Mouse (Mus musculus) lung, postnatal 0 days (tissue): Measurements from ENCODE around the gene Spag6. TPM values are rescaled to one million over a fixed set of nuclear protein-coding genes. Genes with fewer than 3 reads are reported as not detected.

ENCODE experiments used
- ATAC-seq: fragments of 200-750 bp; cut with Nextera tagmentation; 2 replicates; pipeline ENCODE4 v1.8.0; 2017; ENCODE audit warnings: moderate library complexity
- DNase-seq: peaks from one replicate; pipeline ENCODE4 v3.0.0-alpha.2; 2016; ENCODE audit warnings: low spot score
- H3K27ac ChIP-seq: fragments of 300-500 bp; sonication (generic); 2 replicates; pipeline ENCODE4 v1.5.1; 2014; ENCODE audit warnings: antibody characterized with exemption, mild to moderate bottlenecking, low read length, mixed read lengths
- H3K27me3 ChIP-seq: fragments of 300-500 bp; sonication (generic); replicated peaks from 2 replicates; pipeline ENCODE4 v1.6.1; 2014; ENCODE audit warnings: low read length, mixed read lengths; ENCODE audit not compliant: insufficient read depth
- H3K36me3 ChIP-seq: fragments of 300-500 bp; sonication (generic); 2 replicates; pipeline ENCODE4 v1.6.1; 2014; ENCODE audit warnings: low read length, mixed read lengths; ENCODE audit not compliant: insufficient read depth
- H3K4me1 ChIP-seq: fragments of 300-500 bp; sonication (generic); 2 replicates; pipeline ENCODE4 v1.6.1; 2014; ENCODE audit warnings: antibody characterized with exemption, low read depth, low read length, mixed read lengths; ENCODE audit not compliant: insufficient read depth
- H3K4me2 ChIP-seq: fragments of 300-500 bp; sonication (generic); replicated peaks from 2 replicates; pipeline ENCODE4 v1.6.1; 2014; ENCODE audit warnings: low read depth, mild to moderate bottlenecking, low read length, moderate library complexity, mixed read lengths
- H3K4me3 ChIP-seq: fragments of 300-500 bp; sonication (generic); 2 replicates; pipeline ENCODE4 v1.5.1; 2014; ENCODE audit warnings: low read depth, low read length
- H3K9ac ChIP-seq: fragments of 300-500 bp; sonication (generic); replicated peaks from 2 replicates; pipeline ENCODE4 v1.6.1; 2014; ENCODE audit warnings: low read depth, mild to moderate bottlenecking
- H3K9me3 ChIP-seq: fragments of 300-500 bp; sonication (generic); 2 replicates; pipeline ENCODE4 v1.6.1; 2016; ENCODE audit warnings: low read length, mixed read lengths
- CTCF ChIP-seq: IDR thresholded peaks from 2 replicates; pipeline ENCODE4 v1.5.1; 2016; ENCODE audit warnings: antibody characterized with exemption, mild to moderate bottlenecking
- EP300 ChIP-seq: IDR thresholded peaks from 2 replicates; pipeline ENCODE4 v1.6.1; 2016; ENCODE audit warnings: antibody characterized with exemption, mild to moderate bottlenecking, control low read depth
- WGBS: fragments of 180-500 bp; shearing (Covaris S2); extraction: QIAGEN DNeasy Blood & Tissue Kit; methylation state at CpG from one replicate; pipeline ENCODE4 v1.1.7; 2014; 5-methylcytosine and 5-hydroxymethylcytosine counted together
- polyA plus RNA-seq: library from polyadenylated mRNA; unstranded; fragments of >200 nt; fragmentation: Nextera tagmentation; extraction: Ambion mirVana; gene quantifications from 2 replicates; pipeline ENCODE4 v1.2.1, GENCODE M21; 2015

The Spag6 gene
- polyA plus RNA-seq, 1 experiment from 2014 or later, result 0.07 TPM

DNA sequence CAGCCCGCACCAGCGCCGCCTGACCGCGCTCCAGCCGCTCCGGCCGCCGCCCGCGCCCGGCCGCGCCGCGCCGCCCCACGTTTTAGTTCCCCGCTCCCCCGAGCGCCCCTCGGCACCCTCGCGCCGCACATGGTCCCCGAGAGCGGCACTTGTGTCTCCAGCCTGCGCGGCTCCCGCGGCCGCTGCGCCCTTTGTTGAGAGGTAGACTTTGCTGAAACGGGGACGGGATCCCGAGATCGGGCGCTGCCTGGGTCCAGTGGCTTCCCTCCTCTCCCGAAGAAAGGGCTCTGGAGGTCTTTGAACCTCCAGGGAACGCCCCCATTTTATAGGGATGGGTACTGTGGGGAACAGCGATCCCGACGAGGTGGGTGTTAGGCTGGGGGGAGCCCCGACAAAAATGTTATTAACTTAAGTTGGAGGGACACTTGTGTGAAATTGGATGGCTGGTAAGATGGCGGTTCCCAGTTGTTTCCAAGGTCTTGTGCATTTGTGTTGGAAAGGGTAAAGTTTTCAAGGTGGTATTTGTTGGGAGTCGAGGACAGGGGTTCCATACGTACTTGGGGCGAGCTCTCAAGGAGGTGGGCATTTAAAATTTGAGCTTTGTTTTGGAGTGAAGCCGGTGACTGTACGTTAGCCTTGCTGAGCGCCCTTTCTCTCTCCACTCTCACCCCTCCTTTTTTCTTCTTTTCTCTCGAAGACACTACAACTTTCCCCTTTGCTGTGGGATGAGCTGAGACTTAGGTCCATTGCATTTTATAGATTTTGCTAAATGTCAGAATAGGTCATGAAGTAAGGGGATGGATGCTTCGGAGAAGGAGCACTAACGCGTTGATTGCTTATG, 16.0 kb upstream of the Spag6 start:
- Histone ChIP-seq H3K4me2 (peak overlapping the region; percentile 92), H3K27ac (no peak overlapping the region), H3K9ac (peak overlapping the region; percentile 81), H3K4me1 (peaks cover 4% of the 10 kb centered on the region; the same call in 1 of the 2 replicates), H3K9me3 (no peaks in the 10 kb centered on the region), H3K27me3 (peaks cover 8% of the 10 kb centered on the region; the same call in 1 of the 2 replicates), H3K4me3 (peak overlapping the region; percentile 87), H3K36me3 (no peaks in the 10 kb centered on the region)
- 1% methylated on average over 42 of the region's 55 CpGs for WGBS
- no peak for DNase-seq
- ATAC-seq, result no peak
- TF ChIP-seq EP300 (no peak), CTCF (no peak)

DNA sequence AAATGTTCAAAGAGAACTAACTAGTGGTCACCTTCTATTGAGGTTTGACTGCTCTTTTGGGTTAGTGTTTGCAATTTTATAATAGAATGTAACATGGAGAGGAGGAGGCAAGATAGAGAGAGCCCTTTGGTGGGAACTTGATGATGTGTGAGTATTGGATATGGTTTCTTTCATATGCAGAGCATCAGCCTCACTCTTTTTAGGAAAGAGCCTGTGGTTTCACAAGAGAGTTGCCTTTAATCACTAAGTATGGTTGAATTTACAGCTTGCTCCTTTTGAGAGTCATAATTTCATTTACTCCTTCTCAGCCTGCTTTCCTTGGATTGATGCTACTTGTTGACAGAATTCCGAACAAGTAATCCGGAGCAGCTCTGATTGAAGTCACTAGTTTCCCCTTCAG, 14.1 kb upstream of the Spag6 start:
- H3K9me3 ChIP-seq, result no peaks in the 10 kb centered on the region
- TF ChIP-seq EP300 (no peak), CTCF (no peak)
- WGBS, result 89% methylated on average over 2 of the region's 2 CpGs

DNA sequence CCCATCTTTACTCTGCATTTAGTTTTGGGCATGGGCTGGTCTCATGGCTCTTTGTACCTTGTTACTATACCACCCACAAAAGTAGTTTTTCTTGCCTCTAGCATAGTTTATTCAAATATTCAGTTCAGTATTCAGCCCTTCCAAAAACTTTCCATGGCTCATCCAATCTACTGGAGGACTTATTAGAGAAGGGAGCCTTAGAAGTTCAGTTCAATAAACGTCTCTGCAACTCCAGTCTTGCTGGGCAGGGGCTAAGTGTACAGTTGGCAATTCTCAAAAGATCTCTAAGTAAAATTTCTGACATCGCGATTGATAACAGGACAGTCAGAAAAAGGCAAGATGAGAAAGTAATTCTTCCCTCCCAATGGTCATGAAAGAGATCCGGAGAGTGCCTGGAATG, 13.3 kb upstream of the Spag6 start:
- TF ChIP-seq CTCF, result no peak
- WGBS, result 4% methylated on average over 4 of the region's 4 CpGs

More for the DNA sequence above, 14.1 kb upstream of the Spag6 start:
- no peak overlapping the region for H3K27ac ChIP-seq
- no peak for DNase-seq
- no peaks in the 10 kb centered on the region; the same call in 1 of the 2 replicates for H3K36me3 ChIP-seq
- no peak overlapping the region for H3K4me2 ChIP-seq
- H3K4me3 ChIP-seq, result no peak overlapping the region
- peaks cover 8% of the 10 kb centered on the region; the same call in 1 of the 2 replicates for H3K27me3 ChIP-seq
- no peak for ATAC-seq
- no peak overlapping the region for H3K9ac ChIP-seq
- H3K4me1 ChIP-seq, result peaks cover 4% of the 10 kb centered on the region; the same call in 1 of the 2 replicates

DNA sequence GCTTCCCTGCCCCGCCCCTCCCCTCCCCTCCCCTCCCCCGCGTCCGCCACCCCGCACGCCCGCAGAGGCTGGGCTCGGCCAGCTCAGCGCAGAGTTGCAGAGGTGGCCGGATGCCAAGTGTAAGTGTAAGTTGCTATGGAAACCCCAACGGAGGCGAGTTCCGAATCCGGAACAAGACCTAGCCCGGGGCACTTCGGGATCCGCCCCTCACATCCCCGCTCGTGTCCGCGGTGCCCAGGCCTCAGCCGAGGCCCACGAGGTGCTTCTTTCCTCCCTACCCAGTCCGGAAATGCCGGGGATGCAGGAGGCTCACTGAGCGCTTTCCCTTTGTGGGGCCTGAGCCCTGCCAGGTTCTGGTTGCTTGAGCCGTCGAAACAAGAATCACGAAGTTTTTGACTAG, 12.9 kb upstream of the Spag6 start:
- WGBS, result 3% methylated on average over 20 of the region's 29 CpGs

More for the DNA sequence above, 13.3 kb upstream of the Spag6 start:
- Histone ChIP-seq H3K4me3 (peak overlapping the region; percentile 35), H3K4me2 (peak overlapping the region; percentile 69), H3K27me3 (peaks cover 8% of the 10 kb centered on the region; the same call in 1 of the 2 replicates), H3K27ac (no peak overlapping the region), H3K4me1 (peaks cover 4% of the 10 kb centered on the region; the same call in 1 of the 2 replicates), H3K9ac (no peak overlapping the region), H3K9me3 (no peaks in the 10 kb centered on the region), H3K36me3 (no peaks in the 10 kb centered on the region; the same call in 1 of the 2 replicates)
- ATAC-seq (no peak), DNase-seq (no peak)

DNA sequence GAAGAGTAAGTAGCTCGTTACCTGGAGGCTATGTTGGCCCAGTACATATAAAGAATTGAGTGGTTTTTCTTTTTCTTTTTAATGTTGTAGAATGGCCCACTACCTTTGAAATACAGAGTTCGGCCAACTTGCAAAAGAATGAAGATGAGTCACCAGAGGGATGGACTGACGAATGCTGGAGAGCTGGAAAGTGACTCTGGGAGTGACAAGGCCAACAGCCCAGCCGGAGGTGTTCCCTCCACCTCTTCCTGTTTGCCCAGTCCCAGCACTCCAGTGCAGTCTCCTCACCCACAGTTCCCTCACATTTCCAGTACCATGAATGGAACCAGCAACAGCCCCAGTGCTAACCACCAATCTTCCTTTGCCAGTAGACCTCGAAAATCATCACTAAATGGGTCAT, 9.8 kb upstream of the Spag6 start:
- Histone ChIP-seq H3K9ac (no peak overlapping the region), H3K4me3 (no peak overlapping the region), H3K4me1 (peaks cover 4% of the 10 kb centered on the region), H3K4me2 (no peak overlapping the region), H3K9me3 (no peaks in the 10 kb centered on the region), H3K27me3 (peaks cover 18% of the 10 kb centered on the region), H3K36me3 (no peaks in the 10 kb centered on the region; the same call in 1 of the 2 replicates), H3K27ac (no peak overlapping the region)
- no peak for TF ChIP-seq CTCF
- TF ChIP-seq EP300, result no peak
- ATAC-seq, result no peak
- 80% methylated on average over 5 of the region's 5 CpGs for WGBS
- no peak for DNase-seq

More for the DNA sequence above, 12.9 kb upstream of the Spag6 start:
- Histone ChIP-seq H3K4me3 (peak overlapping the region; percentile 35), H3K36me3 (no peaks in the 10 kb centered on the region; the same call in 1 of the 2 replicates), H3K27ac (no peak overlapping the region), H3K9me3 (no peaks in the 10 kb centered on the region), H3K9ac (no peak overlapping the region; the same call in 1 of the 2 replicates), H3K27me3 (peaks cover 8% of the 10 kb centered on the region; the same call in 1 of the 2 replicates), H3K4me2 (peak overlapping the region; percentile 69), H3K4me1 (peaks cover 4% of the 10 kb centered on the region; the same call in 1 of the 2 replicates)
- no peak for TF ChIP-seq CTCF
- no peak for TF ChIP-seq EP300
- DNase-seq (peak; percentile 79), ATAC-seq (peak; percentile 7)

DNA sequence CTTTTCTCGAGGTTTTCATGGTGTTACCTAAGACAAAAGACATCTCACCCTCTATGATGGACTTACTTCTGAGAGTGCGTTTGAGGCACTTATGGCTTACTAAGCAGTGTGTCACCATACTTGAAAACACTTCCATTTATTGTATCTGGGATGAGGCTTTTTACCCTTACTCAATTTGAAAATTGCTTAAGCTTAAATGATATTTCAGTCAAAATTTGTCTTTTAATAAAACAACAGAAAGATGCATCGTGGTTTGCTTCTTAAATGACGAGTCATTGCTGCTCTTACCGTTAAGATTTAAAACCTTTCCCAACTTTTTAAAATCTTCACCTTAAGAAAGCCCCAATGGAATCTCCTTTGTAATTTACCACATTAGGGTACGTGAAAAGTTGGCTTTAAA, 7.4 kb upstream of the Spag6 start:
- H3K9ac ChIP-seq, result no peak overlapping the region
- TF ChIP-seq CTCF, result no peak
- no peak for TF ChIP-seq EP300
- ATAC-seq (no peak), DNase-seq (no peak)
- H3K36me3 ChIP-seq, result no peaks in the 10 kb centered on the region; the same call in 1 of the 2 replicates
- peaks cover 36% of the 10 kb centered on the region for H3K27me3 ChIP-seq
- no peak overlapping the region for H3K4me2 ChIP-seq
- no peak overlapping the region for H3K4me3 ChIP-seq
- no peaks in the 10 kb centered on the region for H3K9me3 ChIP-seq
- WGBS, result 78% methylated on average over 6 of the region's 6 CpGs
- H3K27ac ChIP-seq, result no peak overlapping the region
- peaks cover 17% of the 10 kb centered on the region for H3K4me1 ChIP-seq
